Mouse (Mus musculus): Measurements from ENCODE around the gene Adam12. TPM values are rescaled to one million over a fixed set of nuclear protein-coding genes. Genes with fewer than 3 reads are reported as not detected.

Gene Adam12
- polyA plus RNA-seq, 2 experiments = 17.0 to 18.1 TPM

GRCm38 (mm10) chr7:134261003-134261701, 29.2 kb upstream of the Adam12 start:
- H3K4me3 ChIP-seq (replicated peaks; ENCODE audit: low read length) = no peak overlapping the region
- 0 out of 2 replicates have a peak, but pooled peaks cover 5% of the 10 kb centered on the region for H3K4me1 ChIP-seq (ENCODE audit: control insufficient read depth, insufficient read depth, low read length)
- H3K9ac ChIP-seq (ENCODE audit: low read depth, low read length, severe bottlenecking) = no peak overlapping the region
- no peak overlapping the region for H3K27ac ChIP-seq (replicated peaks; ENCODE audit: low read depth, low read length)
- no peaks in the 10 kb centered on the region for H3K36me3 ChIP-seq (ENCODE audit: control insufficient read depth, insufficient read depth, low read length)
- H3K27me3 ChIP-seq (ENCODE audit: control insufficient read depth, insufficient read depth, low read length) = no peaks in the 10 kb centered on the region
- no peak overlapping the region for H3K4me2 ChIP-seq (replicated peaks; ENCODE audit: low read depth, low read length, severe bottlenecking)
- no peak for TF ChIP-seq POLR2A (IDR thresholded peaks at IDR 0.05; ENCODE audit: borderline replicate concordance, extremely low read depth, insufficient read depth, insufficient read length)
- H3K9me3 ChIP-seq (ENCODE audit: control insufficient read depth, low read length) = no peaks in the 10 kb centered on the region
- peak; percentile 45 for DNase-seq (ENCODE audit: low spot score)
- WGBS = 37% methylated on average over 4 of the region's 4 CpGs
- no peak for ATAC-seq (ENCODE audit: low FRiP score, low read depth)

DNA sequence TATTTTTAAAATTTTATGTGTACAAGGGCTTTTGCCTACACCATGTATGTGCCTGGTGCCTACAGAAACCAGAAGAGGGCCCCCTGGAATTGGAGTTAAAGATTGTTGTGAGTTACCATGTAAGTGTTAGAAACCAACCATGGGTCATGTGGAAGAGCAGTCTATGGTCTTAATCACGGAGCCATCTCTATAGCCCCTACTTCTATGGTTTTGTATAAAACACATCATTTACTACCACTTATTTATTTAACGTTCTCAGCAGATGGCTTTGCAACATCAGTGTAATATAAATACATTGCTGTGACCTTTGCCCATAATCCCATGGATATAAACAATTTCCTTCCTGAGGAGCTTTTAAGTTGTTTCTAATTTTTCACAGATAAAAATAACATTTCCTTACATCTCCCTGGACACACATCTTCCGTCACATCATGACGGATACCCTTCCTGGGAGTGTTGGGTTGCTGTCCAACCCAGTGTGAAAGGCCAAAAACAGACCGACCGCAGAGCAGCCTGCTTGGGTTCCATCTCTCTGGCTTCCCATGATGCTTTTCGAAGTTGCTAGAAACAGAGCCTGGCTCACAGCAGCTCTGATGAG, 18.4 kb upstream of the Adam12 start:
- H3K9ac ChIP-seq (ENCODE audit: low read depth, low read length, severe bottlenecking) = no peak overlapping the region
- H3K27me3 ChIP-seq (ENCODE audit: control insufficient read depth, insufficient read depth, low read length) = no peaks in the 10 kb centered on the region
- no peak overlapping the region for H3K4me3 ChIP-seq (replicated peaks; ENCODE audit: low read length)
- 72% methylated on average over 7 of the region's 7 CpGs for WGBS
- DNase-seq (ENCODE audit: low spot score) (no peak), ATAC-seq (ENCODE audit: low FRiP score, low read depth) (no peak)
- no peak overlapping the region for H3K4me2 ChIP-seq (replicated peaks; ENCODE audit: low read depth, low read length, severe bottlenecking)
- H3K4me1 ChIP-seq (ENCODE audit: control insufficient read depth, insufficient read depth, low read length) = no peaks in the 10 kb centered on the region
- no peaks in the 10 kb centered on the region for H3K36me3 ChIP-seq (ENCODE audit: control insufficient read depth, insufficient read depth, low read length)
- TF ChIP-seq POLR2A (IDR thresholded peaks at IDR 0.05; ENCODE audit: borderline replicate concordance, extremely low read depth, insufficient read depth, insufficient read length) = no peak
- H3K9me3 ChIP-seq (ENCODE audit: control insufficient read depth, low read length) = no peaks in the 10 kb centered on the region
- H3K27ac ChIP-seq (replicated peaks; ENCODE audit: low read depth, low read length) = no peak overlapping the region

DNA sequence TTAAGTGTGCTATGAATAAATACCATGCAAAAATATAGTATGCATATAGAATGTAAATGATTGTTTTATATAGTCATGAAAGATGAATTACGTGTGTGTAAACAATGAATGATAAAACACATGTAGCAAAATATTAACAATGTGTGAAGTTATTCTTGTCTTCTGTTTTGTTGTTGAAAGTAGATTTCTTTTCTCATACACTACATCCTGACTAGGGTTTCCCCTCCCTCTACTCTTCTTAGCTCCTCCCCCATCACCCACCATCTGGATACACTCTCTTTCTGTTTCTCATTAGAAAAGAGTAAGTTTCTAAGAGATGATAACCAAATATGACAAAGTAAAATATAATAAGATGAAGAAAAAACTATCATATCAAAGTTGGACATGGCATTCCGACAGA, 16.1 kb upstream of the Adam12 start:
- no peak for TF ChIP-seq POLR2A (IDR thresholded peaks at IDR 0.05; ENCODE audit: borderline replicate concordance, extremely low read depth, insufficient read depth, insufficient read length)
- WGBS = 85% methylated on average over 2 of the region's 2 CpGs
- no peak for DNase-seq (ENCODE audit: low spot score)

DNA sequence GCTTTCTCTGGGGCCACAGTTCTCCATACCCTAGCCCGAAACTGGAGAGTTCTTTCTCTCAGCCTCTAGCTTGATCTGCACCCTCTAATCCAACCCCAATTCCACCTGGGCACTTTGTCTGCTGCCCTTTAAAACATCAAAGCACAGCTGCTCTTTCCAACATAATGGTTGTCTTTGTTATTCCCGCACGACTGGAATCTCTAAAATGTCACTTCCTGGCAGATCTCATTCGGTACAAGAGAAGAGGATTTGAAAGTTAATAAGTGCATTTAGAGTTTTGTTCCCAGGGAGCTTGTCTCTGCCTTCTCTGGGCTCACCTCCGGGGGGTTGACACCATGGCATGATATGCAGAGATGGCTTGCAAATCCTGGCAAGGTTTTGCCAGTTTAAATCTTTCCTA, 14.7 kb upstream of the Adam12 start:
- H3K27ac ChIP-seq (replicated peaks; ENCODE audit: low read depth, low read length) = no peak overlapping the region
- no peaks in the 10 kb centered on the region for H3K4me1 ChIP-seq (ENCODE audit: control insufficient read depth, insufficient read depth, low read length)
- TF ChIP-seq POLR2A (IDR thresholded peaks at IDR 0.05; ENCODE audit: borderline replicate concordance, extremely low read depth, insufficient read depth, insufficient read length) = no peak
- H3K27me3 ChIP-seq (ENCODE audit: control insufficient read depth, insufficient read depth, low read length) = no peaks in the 10 kb centered on the region
- 31% methylated on average over 5 of the region's 5 CpGs for WGBS
- ATAC-seq (ENCODE audit: low FRiP score, low read depth) (0 out of 2 replicates have a peak, but pooled peaks have one; percentile 34), DNase-seq (ENCODE audit: low spot score) (no peak)
- H3K9ac ChIP-seq (ENCODE audit: low read depth, low read length, severe bottlenecking) = no peak overlapping the region
- no peak overlapping the region for H3K4me3 ChIP-seq (replicated peaks; ENCODE audit: low read length)
- H3K4me2 ChIP-seq (replicated peaks; ENCODE audit: low read depth, low read length, severe bottlenecking) = no peak overlapping the region
- no peaks in the 10 kb centered on the region for H3K9me3 ChIP-seq (ENCODE audit: control insufficient read depth, low read length)
- H3K36me3 ChIP-seq (ENCODE audit: control insufficient read depth, insufficient read depth, low read length) = no peaks in the 10 kb centered on the region

More for the DNA sequence above, 16.1 kb upstream of the Adam12 start:
- no peaks in the 10 kb centered on the region for H3K9me3 ChIP-seq (ENCODE audit: control insufficient read depth, low read length)
- no peak overlapping the region for H3K4me2 ChIP-seq (replicated peaks; ENCODE audit: low read depth, low read length, severe bottlenecking)
- H3K27me3 ChIP-seq (ENCODE audit: control insufficient read depth, insufficient read depth, low read length) = no peaks in the 10 kb centered on the region
- no peaks in the 10 kb centered on the region for H3K4me1 ChIP-seq (ENCODE audit: control insufficient read depth, insufficient read depth, low read length)
- H3K36me3 ChIP-seq (ENCODE audit: control insufficient read depth, insufficient read depth, low read length) = no peaks in the 10 kb centered on the region
- H3K9ac ChIP-seq (ENCODE audit: low read depth, low read length, severe bottlenecking) = no peak overlapping the region
- H3K4me3 ChIP-seq (replicated peaks; ENCODE audit: low read length) = no peak overlapping the region
- no peak for ATAC-seq (ENCODE audit: low FRiP score, low read depth)
- no peak overlapping the region for H3K27ac ChIP-seq (replicated peaks; ENCODE audit: low read depth, low read length)

- TF ChIP-seq POLR2A (IDR thresholded peaks at IDR 0.05; ENCODE audit: borderline replicate concordance, extremely low read depth, insufficient read depth, insufficient read length) = no peak
- Histone ChIP-seq H3K27ac (replicated peaks; ENCODE audit: low read depth, low read length) (no peak overlapping the region), H3K9me3 (ENCODE audit: control insufficient read depth, low read length) (no peaks in the 10 kb centered on the region), H3K27me3 (ENCODE audit: control insufficient read depth, insufficient read depth, low read length) (peaks cover 6% of the 10 kb centered on the region; the same call in 1 of the 2 replicates), H3K36me3 (ENCODE audit: control insufficient read depth, insufficient read depth, low read length) (no peaks in the 10 kb centered on the region), H3K9ac (ENCODE audit: low read depth, low read length, severe bottlenecking) (no peak overlapping the region), H3K4me1 (ENCODE audit: control insufficient read depth, insufficient read depth, low read length) (0 out of 2 replicates have a peak, but pooled peaks cover 2% of the 10 kb centered on the region), H3K4me3 (replicated peaks; ENCODE audit: low read length) (no peak overlapping the region), H3K4me2 (replicated peaks; ENCODE audit: low read depth, low read length, severe bottlenecking) (no peak overlapping the region)
- 81% methylated on average over 1 of the region's 1 CpGs for WGBS
- DNase-seq (ENCODE audit: low spot score) (no peak), ATAC-seq (ENCODE audit: low FRiP score, low read depth) (no peak)
Measured at GRCm38 (mm10) chr7:134242773-134243172, 10.8 kb upstream of the Adam12 start.

Measured in limb, embryonic 14.5 days (tissue).